Mouse (Mus musculus) small intestine, adult 2 months (tissue): Measurements from ENCODE around the gene Desi1. TPM values are rescaled to one million over a fixed set of nuclear protein-coding genes. Genes with fewer than 3 reads are reported as not detected.

Source experiments
- H3K27ac ChIP-seq: fragments of 200-500 bp; 2 replicates; pipeline ENCODE4 v1.5.1; 2012; ENCODE audit warnings: low read depth, low read length, control low read depth, inconsistent platforms; ENCODE audit not compliant: insufficient read depth
- H3K27me3 ChIP-seq: fragments of 200-500 bp; 2 replicates; pipeline ENCODE4 v1.6.1; 2012; ENCODE audit warnings: mild to moderate bottlenecking, moderate library complexity, low read length, inconsistent platforms; ENCODE audit not compliant: control insufficient read depth, insufficient read depth
- H3K36me3 ChIP-seq: fragments of 200-500 bp; 2 replicates; pipeline ENCODE4 v1.6.1; 2012; ENCODE audit warnings: mild to moderate bottlenecking, low read length, control low read depth, inconsistent platforms; ENCODE audit not compliant: control insufficient read depth, insufficient read depth
- H3K4me1 ChIP-seq: fragments of 200-500 bp; 2 replicates; pipeline ENCODE4 v1.6.1; 2012; ENCODE audit warnings: low read length, inconsistent platforms, mixed read lengths; ENCODE audit not compliant: control insufficient read depth, insufficient read depth, insufficient read length
- H3K4me3 ChIP-seq: fragments of 200-500 bp; 2 replicates; pipeline ENCODE4 v1.5.1; 2012; ENCODE audit warnings: low read depth, mild to moderate bottlenecking, control low read depth, inconsistent platforms, low read length, moderate library complexity
- CTCF ChIP-seq: fragments of 200-500 bp; IDR thresholded peaks from 2 replicates; pipeline ENCODE4 v1.5.1; 2012; ENCODE audit warnings: low read depth, mild to moderate bottlenecking, control low read depth, inconsistent platforms, low read length, moderate library complexity, mixed read lengths; ENCODE audit not compliant: insufficient replicate concordance, insufficient read length; ENCODE audit errors: extremely low read depth
- POLR2A ChIP-seq: fragments of 200-500 bp; IDR thresholded peaks from 2 replicates; pipeline ENCODE4 v1.6.1; 2012; ENCODE audit warnings: low read depth, mild to moderate bottlenecking, control low read depth, inconsistent platforms, low read length, moderate library complexity
- WGBS: fragments of 180-500 bp; shearing (Covaris S2); methylation state at CpG from one replicate; pipeline ENCODE4 v1.1.7; 2018; 5-methylcytosine and 5-hydroxymethylcytosine counted together
- polyA plus RNA-seq: library from polyadenylated mRNA; depleted of rRNA; stranded (reverse); fragments of >200 nt; gene quantifications from 2 replicates; pipeline ENCODE4 v1.2.3, GENCODE M21; 2012

Desi1 gene
- polyA plus RNA-seq, 1 experiment: 25.4 TPM

DNA sequence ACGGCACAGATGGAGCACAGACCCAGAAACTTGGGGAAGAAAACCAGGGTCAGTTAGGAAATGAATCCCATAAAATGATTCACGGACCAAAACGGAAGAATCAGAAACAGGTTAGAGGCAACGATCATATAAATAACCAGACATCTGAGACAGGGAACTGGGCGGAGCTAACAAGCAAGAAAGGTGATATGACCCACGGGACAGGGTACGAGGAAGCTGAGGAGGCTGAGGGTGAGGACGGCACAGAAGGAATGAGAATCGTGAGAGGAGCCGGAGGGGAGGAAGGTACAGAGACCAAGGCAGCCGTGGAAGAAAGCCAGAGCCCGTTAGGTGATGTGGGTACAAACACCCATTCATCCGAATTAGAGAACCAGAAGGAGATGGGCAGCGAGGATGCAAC, 30.2 kb upstream of the Desi1 start:
- TF ChIP-seq CTCF (no peak), POLR2A (no peak)
- 42% methylated on average over 14 of the region's 14 CpGs for WGBS
- Histone ChIP-seq H3K4me1 (no peaks in the 10 kb centered on the region), H3K27ac (no peak overlapping the region), H3K36me3 (no peaks in the 10 kb centered on the region), H3K27me3 (peaks cover 9% of the 10 kb centered on the region), H3K4me3 (no peak overlapping the region)

- Histone ChIP-seq H3K27ac (no peak within 1 kb of the TSS), H3K4me1 (no peaks in the 10 kb centered on the region), H3K27me3 (no peaks in the 10 kb centered on the region), H3K36me3 (no peaks in the 10 kb centered on the region), H3K4me3 (no peak within 1 kb of the TSS)
- TF ChIP-seq CTCF: no peak
- TF ChIP-seq POLR2A: no peak
- 71% methylated on average over 1 of the region's 1 CpGs for WGBS
Observed at GRCm38 (mm10) chr15:82058719-82059201, 25.1 kb upstream of the Desi1 start, which contains the start of gene 4930407I10Rik. Gene 4930407I10Rik, plus strand, starts transcription at chr15:82059151.

GRCm38 (mm10) chr15:82052544-82052943, 18.9 kb upstream of the Desi1 start:
- H3K27ac ChIP-seq: no peak overlapping the region
- WGBS: 72% methylated on average over 5 of the region's 5 CpGs
- H3K4me1 ChIP-seq: no peaks in the 10 kb centered on the region
- H3K4me3 ChIP-seq: no peak overlapping the region
- H3K27me3 ChIP-seq: no peaks in the 10 kb centered on the region
- no peak for TF ChIP-seq POLR2A
- no peak for TF ChIP-seq CTCF
- no peaks in the 10 kb centered on the region for H3K36me3 ChIP-seq

GRCm38 (mm10) chr15:82047080-82047883, 13.6 kb upstream of the Desi1 start, which contains the start of gene Snu13:
Gene Snu13, minus strand, starts transcription at chr15:82047598.
- Histone ChIP-seq H3K27me3 (no peaks in the 10 kb centered on the region), H3K4me3 (peak within 1 kb of the TSS; percentile 97), H3K36me3 (peaks cover 7% of the 10 kb centered on the region), H3K4me1 (no peaks in the 10 kb centered on the region), H3K27ac (peak within 1 kb of the TSS; percentile 67)
- TF ChIP-seq POLR2A (peak; percentile 47), CTCF (no peak)
- WGBS: under 1% methylated on average over 74 of the region's 74 CpGs

GRCm38 (mm10) chr15:82046246-82046891, 12.7 kb upstream of the Desi1 start:
- no peak for TF ChIP-seq CTCF
- no peak for TF ChIP-seq POLR2A
- H3K4me1 ChIP-seq: no peaks in the 10 kb centered on the region
- WGBS: under 1% methylated on average over 26 of the region's 26 CpGs
- no peaks in the 10 kb centered on the region for H3K27me3 ChIP-seq
- H3K36me3 ChIP-seq: peaks cover 8% of the 10 kb centered on the region
- no peak overlapping the region for H3K27ac ChIP-seq
- peak overlapping the region; percentile 97 for H3K4me3 ChIP-seq

DNA sequence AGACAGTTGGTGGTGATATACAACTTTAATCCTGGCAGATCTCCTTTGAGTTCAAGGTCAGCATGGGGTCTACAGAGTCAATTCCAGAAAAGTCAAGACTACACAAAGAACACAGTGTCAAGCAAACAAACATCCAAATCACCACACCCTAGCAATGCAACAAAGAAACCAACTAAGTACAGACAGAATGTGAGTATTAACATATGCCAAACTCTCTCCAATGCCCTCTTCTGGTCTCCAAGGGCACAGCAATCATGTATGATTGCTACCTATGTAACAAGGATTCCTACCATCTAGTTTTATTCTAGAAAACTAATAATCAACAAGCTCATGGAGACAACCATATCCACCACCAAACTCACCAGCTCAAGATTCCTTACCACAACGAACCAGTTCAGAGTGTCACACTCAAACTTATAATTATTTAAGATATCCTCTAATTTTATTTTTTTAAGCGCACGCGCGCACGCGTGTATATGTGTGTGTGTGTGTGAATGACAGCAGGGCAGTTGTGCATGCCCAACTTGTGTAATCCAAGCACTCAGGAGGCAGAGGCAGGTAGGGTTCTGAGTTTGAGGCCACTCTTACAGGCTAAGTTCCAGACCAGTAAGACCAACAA, 10.6 kb upstream of the Desi1 start:
- TF ChIP-seq POLR2A (no peak), CTCF (no peak)
- no peak overlapping the region for H3K27ac ChIP-seq
- no peak overlapping the region for H3K4me3 ChIP-seq
- WGBS: 94% methylated on average over 7 of the region's 7 CpGs
- H3K4me1 ChIP-seq: no peaks in the 10 kb centered on the region
- no peaks in the 10 kb centered on the region for H3K27me3 ChIP-seq
- peaks cover 20% of the 10 kb centered on the region for H3K36me3 ChIP-seq

GRCm38 (mm10) chr15:82040650-82041049, 7.0 kb upstream of the Desi1 start:
- Histone ChIP-seq H3K27me3 (no peaks in the 10 kb centered on the region), H3K4me1 (no peaks in the 10 kb centered on the region), H3K36me3 (peaks cover 35% of the 10 kb centered on the region), H3K4me3 (no peak overlapping the region), H3K27ac (no peak overlapping the region)
- WGBS: 91% methylated on average over 1 of the region's 1 CpGs
- TF ChIP-seq CTCF (peak; percentile 79; the same call in 1 of the 2 replicates), POLR2A (no peak)
